Mouse (Mus musculus) hindbrain, postnatal 0 days (tissue): ENCODE results near the gene Lce3d. TPM values are rescaled to one million over a fixed set of nuclear protein-coding genes. Genes with fewer than 3 reads are reported as not detected.

Experiments used
- ATAC-seq: fragments of 200-750 bp; cut with Nextera tagmentation; 2 replicates; pipeline ENCODE4 v1.8.0; 2017; ENCODE audit warnings: mild to moderate bottlenecking, moderate TSS enrichment, moderate library complexity
- DNase-seq: peaks from one replicate; pipeline ENCODE4 v3.0.0-alpha.2; 2015; ENCODE audit warnings: low spot score
- H3K27ac ChIP-seq: fragments of 300-500 bp; sonication (generic); 2 replicates; pipeline ENCODE4 v1.5.1; 2014; ENCODE audit warnings: mild to moderate bottlenecking
- H3K27me3 ChIP-seq: fragments of 300-500 bp; sonication (generic); 2 replicates; pipeline ENCODE4 v1.6.1; 2014; ENCODE audit warnings: low read length, mixed read lengths; ENCODE audit not compliant: insufficient read depth
- H3K36me3 ChIP-seq: fragments of 300-500 bp; sonication (generic); 2 replicates; pipeline ENCODE4 v1.6.1; 2014; ENCODE audit warnings: low read length, mixed read lengths; ENCODE audit not compliant: insufficient read depth
- H3K4me1 ChIP-seq: fragments of 300-500 bp; sonication (generic); 2 replicates; pipeline ENCODE4 v1.6.1; 2014; ENCODE audit warnings: antibody characterized with exemption, low read length, mixed read lengths; ENCODE audit not compliant: insufficient read depth
- H3K4me2 ChIP-seq: fragments of 300-500 bp; sonication (generic); 2 replicates; pipeline ENCODE4 v1.6.1; 2014; ENCODE audit warnings: low read depth, mild to moderate bottlenecking, low read length, moderate library complexity, mixed read lengths
- H3K4me3 ChIP-seq: fragments of 300-500 bp; sonication (generic); 2 replicates; pipeline ENCODE4 v1.5.1; 2014; ENCODE audit warnings: low read length
- H3K9ac ChIP-seq: fragments of 300-500 bp; sonication (generic); replicated peaks from 2 replicates; pipeline ENCODE4 v1.6.1; 2014; ENCODE audit warnings: mild to moderate bottlenecking, low read length, moderate library complexity, mixed read lengths
- H3K9me3 ChIP-seq: fragments of 300-500 bp; sonication (generic); 2 replicates; pipeline ENCODE4 v1.6.1; 2016; ENCODE audit warnings: low read length, mixed read lengths
- CTCF ChIP-seq: IDR thresholded peaks from 2 replicates; pipeline ENCODE4 v1.5.1; 2016; ENCODE audit warnings: antibody characterized with exemption, control low read depth, low read depth
- WGBS: fragments of 180-500 bp; shearing (Covaris S2); extraction: QIAGEN DNeasy Blood & Tissue Kit; methylation state at CpG from one replicate; pipeline ENCODE4 v1.1.7; 2014; 5-methylcytosine and 5-hydroxymethylcytosine counted together
- polyA plus RNA-seq: library from polyadenylated mRNA; unstranded; fragments of >200 nt; fragmentation: Nextera tagmentation; extraction: Ambion mirVana; gene quantifications from 2 replicates; pipeline ENCODE4 v1.2.1, GENCODE M21; 2015
- total RNA-seq: library from RNA; depleted of rRNA; stranded (reverse); fragments of >200 nt; gene quantifications from 2 replicates; pipeline ENCODE4 v1.2.3, GENCODE M21; 2014; rRNA removed

The Lce3d gene
- total and polyA plus RNA-seq, 2 experiments from 2014 or later: not detected

DNA sequence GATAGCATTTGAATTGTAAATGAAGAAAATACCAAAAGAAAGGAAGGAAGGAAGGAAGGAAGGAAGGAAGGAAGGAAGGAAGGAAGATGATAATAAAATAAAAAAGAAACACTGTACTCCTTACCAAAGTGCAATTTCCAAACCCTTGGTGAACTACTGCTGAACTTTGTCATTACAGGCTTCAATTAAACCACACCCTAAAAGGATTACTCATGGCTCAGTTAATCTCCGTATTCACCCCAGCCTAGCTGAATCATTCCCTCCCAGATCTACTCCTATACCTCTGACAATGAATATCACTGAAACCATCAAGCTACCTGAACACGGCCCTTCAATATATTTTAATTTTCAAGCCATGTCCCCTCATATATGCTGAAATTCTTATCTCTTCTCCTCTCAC, 21.3 kb downstream of the Lce3d start:
- DNase-seq (no peak), ATAC-seq (no peak)
- no peak for TF ChIP-seq CTCF
- Histone ChIP-seq H3K27ac (no peak overlapping the region), H3K9ac (no peak overlapping the region), H3K36me3 (no peaks in the 10 kb centered on the region), H3K4me1 (no peaks in the 10 kb centered on the region), H3K4me2 (no peak overlapping the region), H3K27me3 (no peaks in the 10 kb centered on the region), H3K4me3 (no peak overlapping the region), H3K9me3 (no peaks in the 10 kb centered on the region)
- WGBS: 75% methylated on average over 2 of the region's 2 CpGs

DNA sequence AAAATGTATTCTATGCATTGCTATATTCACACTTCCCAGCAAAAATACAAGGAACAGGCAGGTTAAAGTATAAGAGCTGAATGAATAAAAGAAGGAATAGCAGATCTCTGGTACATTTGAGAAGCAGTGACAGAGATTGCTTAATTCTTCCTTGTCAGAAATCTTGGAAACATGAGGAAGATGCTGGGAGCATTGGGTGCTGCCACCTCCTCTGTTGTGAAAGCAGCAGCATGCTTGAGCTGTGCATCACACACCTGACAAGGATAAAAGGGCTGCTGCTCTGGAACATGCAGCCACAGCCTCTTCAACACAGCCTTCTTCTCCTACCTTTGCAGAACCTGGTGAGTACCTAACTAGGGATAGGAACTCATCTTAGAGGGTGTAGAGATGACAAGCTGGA, 34.7 kb downstream of the Lce3d start, which contains the start of gene Lce3f:
Lce3f (plus strand) TSS at position 301 of the 400 bp plus-strand sequence.
- H3K27ac ChIP-seq: no peak within 1 kb of the TSS
- DNase-seq: no peak
- H3K4me3 ChIP-seq: no peak within 1 kb of the TSS

DNA sequence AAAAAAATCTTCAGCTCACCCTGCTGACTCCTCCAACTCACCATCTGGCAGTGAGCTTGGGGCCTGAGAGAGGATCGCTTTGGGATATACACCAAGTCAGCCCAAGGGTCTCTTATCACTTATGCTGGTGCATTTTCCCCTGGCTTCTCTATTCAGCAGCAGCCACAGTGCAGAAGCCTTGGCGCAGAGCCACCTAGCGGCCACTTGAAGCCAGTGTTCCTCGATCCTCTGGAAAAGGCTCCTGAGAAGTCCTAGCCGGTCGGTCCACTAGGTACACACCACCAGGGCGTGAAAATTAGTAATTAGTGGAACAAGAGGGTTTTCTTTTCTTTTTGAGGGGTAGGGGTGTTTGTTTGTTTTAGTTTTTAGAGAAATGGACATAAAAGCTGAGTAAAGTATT, 41.5 kb downstream of the Lce3d start:
- 3% methylated on average over 7 of the region's 7 CpGs for WGBS
- no peak overlapping the region for H3K27ac ChIP-seq

More for the DNA sequence above, 34.7 kb downstream of the Lce3d start, which contains the start of gene Lce3f:
- ATAC-seq: no peak
- no peak within 1 kb of the TSS for H3K4me2 ChIP-seq
- no peak within 1 kb of the TSS for H3K9ac ChIP-seq
- H3K27me3 ChIP-seq: no peaks in the 10 kb centered on the region
- TF ChIP-seq CTCF: no peak
- H3K36me3 ChIP-seq: no peaks in the 10 kb centered on the region
- no peaks in the 10 kb centered on the region for H3K9me3 ChIP-seq
- no peaks in the 10 kb centered on the region for H3K4me1 ChIP-seq

DNA sequence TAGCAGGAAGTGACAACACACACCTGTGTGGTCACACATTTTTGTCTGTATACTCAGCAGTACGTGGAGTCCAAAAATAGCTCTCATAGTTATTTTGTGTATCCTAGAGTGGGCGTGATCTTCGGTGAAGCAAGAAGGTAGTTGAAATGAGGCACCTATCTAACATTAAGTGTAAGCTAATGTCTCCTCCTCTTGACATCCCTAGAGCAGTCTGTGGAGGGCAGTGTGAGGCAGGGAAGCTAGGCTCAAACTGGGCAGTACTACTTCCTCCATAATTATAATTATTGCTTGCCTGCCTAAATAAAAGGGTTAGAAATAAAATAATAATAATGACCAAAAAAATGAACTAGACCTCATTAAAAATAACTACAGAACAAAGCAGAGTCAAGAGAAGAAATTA, 43.4 kb downstream of the Lce3d start:
- H3K36me3 ChIP-seq: no peaks in the 10 kb centered on the region
- H3K9ac ChIP-seq: no peak overlapping the region
- no peaks in the 10 kb centered on the region for H3K27me3 ChIP-seq
- H3K4me1 ChIP-seq: no peaks in the 10 kb centered on the region
- no peak for TF ChIP-seq CTCF
- no peak for DNase-seq
- WGBS: 87% methylated on average over 3 of the region's 3 CpGs
- H3K27ac ChIP-seq: no peak overlapping the region
- ATAC-seq: no peak
- H3K4me3 ChIP-seq: no peak overlapping the region
- H3K4me2 ChIP-seq: no peak overlapping the region
- no peaks in the 10 kb centered on the region for H3K9me3 ChIP-seq

More for the DNA sequence above, 41.5 kb downstream of the Lce3d start:
- Histone ChIP-seq H3K27me3 (no peaks in the 10 kb centered on the region), H3K4me3 (no peak overlapping the region), H3K9me3 (no peaks in the 10 kb centered on the region), H3K4me2 (no peak overlapping the region), H3K4me1 (no peaks in the 10 kb centered on the region), H3K36me3 (no peaks in the 10 kb centered on the region), H3K9ac (no peak overlapping the region)
- ATAC-seq: peak; percentile 92
- TF ChIP-seq CTCF: peak; percentile 93
- DNase-seq: peak; percentile 92

DNA sequence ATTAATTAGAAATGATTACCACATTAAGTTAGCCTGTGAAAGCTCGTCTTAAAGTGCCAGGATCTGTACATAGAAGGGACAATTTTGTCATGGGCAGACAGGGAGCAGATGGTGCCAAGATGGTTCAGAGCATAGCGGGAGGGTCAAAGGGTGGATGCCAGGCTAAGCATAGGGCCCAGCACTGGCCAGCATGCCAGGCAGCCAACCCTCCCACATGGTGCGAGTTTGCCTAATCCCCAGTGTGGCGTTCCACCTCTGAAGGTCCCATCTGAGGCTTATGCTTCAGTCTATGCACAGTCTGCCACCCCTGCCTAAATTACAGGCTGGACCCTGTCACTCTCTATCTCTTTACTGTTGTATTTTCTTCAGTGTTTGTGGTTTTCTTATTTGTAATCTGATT, 45.7 kb downstream of the Lce3d start:
- Histone ChIP-seq H3K9ac (no peak overlapping the region), H3K36me3 (no peaks in the 10 kb centered on the region), H3K4me3 (no peak overlapping the region), H3K27ac (no peak overlapping the region), H3K9me3 (no peaks in the 10 kb centered on the region), H3K4me1 (no peaks in the 10 kb centered on the region), H3K4me2 (no peak overlapping the region), H3K27me3 (no peaks in the 10 kb centered on the region)
- WGBS: 59% methylated on average over 4 of the region's 4 CpGs
- DNase-seq (no peak), ATAC-seq (0 out of 2 replicates have a peak, but pooled peaks have one; percentile 35)
- no peak for TF ChIP-seq CTCF

Other genes with a start within 250 kb of the Lce3d start
- gene Lce1e, start 248.3 kb upstream of the Lce3d start, total RNA-seq: not detected in 2 replicates
- gene Lce1e, start 248.3 kb upstream of the Lce3d start, polyA plus RNA-seq: not detected in 2 replicates
- gene Lce1f, start 237.0 kb upstream of the Lce3d start, total RNA-seq: not detected in 2 replicates
- not detected in 2 replicates for gene Lce1f, start 237.0 kb upstream of the Lce3d start, polyA plus RNA-seq
- not detected in 2 replicates for gene Gm38119, start 218.3 kb upstream of the Lce3d start, total RNA-seq
- gene Gm38119, start 218.3 kb upstream of the Lce3d start, polyA plus RNA-seq: not detected in 2 replicates
- gene Lce1g, start 205.1 kb upstream of the Lce3d start, total RNA-seq: not detected in 2 replicates
- gene Lce1g, start 205.1 kb upstream of the Lce3d start, polyA plus RNA-seq: 0.20 TPM in 1 of 2 replicates, not detected in the other
- gene Lce1h, start 192.3 kb upstream of the Lce3d start, total RNA-seq: not detected in 2 replicates
- not detected in 2 replicates for gene Lce1h, start 192.3 kb upstream of the Lce3d start, polyA plus RNA-seq
- not detected in 2 replicates for gene Lce1i, start 178.5 kb upstream of the Lce3d start, total RNA-seq
- gene Lce1i, start 178.5 kb upstream of the Lce3d start, polyA plus RNA-seq: not detected in 2 replicates
- not detected in 2 replicates for gene Lce1j, start 166.9 kb upstream of the Lce3d start, total RNA-seq
- gene Lce1j, start 166.9 kb upstream of the Lce3d start, polyA plus RNA-seq: not detected in 2 replicates
- not detected in 2 replicates for gene Lce1k, start 149.5 kb upstream of the Lce3d start, total RNA-seq
- gene Lce1k, start 149.5 kb upstream of the Lce3d start, polyA plus RNA-seq: not detected in 2 replicates
- not detected in 2 replicates for gene Kprp, start 130.1 kb upstream of the Lce3d start, total RNA-seq
- not detected in 2 replicates for gene Kprp, start 130.1 kb upstream of the Lce3d start, polyA plus RNA-seq
- not detected in 2 replicates for gene Lce1l, start 106.1 kb upstream of the Lce3d start, total RNA-seq
- gene Lce1l, start 106.1 kb upstream of the Lce3d start, polyA plus RNA-seq: not detected in 2 replicates
- not detected in 2 replicates for gene 2310050C09Rik, start 87.2 kb upstream of the Lce3d start, total RNA-seq
- gene 2310050C09Rik, start 87.2 kb upstream of the Lce3d start, polyA plus RNA-seq: not detected in 2 replicates
- gene Lce3a, start 31.2 kb upstream of the Lce3d start, total RNA-seq: not detected in 2 replicates
- not detected in 2 replicates for gene Lce3a, start 31.2 kb upstream of the Lce3d start, polyA plus RNA-seq
- not detected in 2 replicates for gene Lce3b, start 24.4 kb upstream of the Lce3d start, total RNA-seq
- not detected in 2 replicates for gene Lce3b, start 24.4 kb upstream of the Lce3d start, polyA plus RNA-seq
- gene Lce3c, start 12.9 kb upstream of the Lce3d start, total RNA-seq: not detected in 2 replicates
- 0.46 and 1.3 TPM in 2 replicates for gene Lce3c, start 12.9 kb upstream of the Lce3d start, polyA plus RNA-seq
- gene Lce3e, start 9.7 kb downstream of the Lce3d start, total RNA-seq: not detected in 2 replicates
- gene Lce3e, start 9.7 kb downstream of the Lce3d start, polyA plus RNA-seq: not detected in 2 replicates
- not detected in 2 replicates for gene Lce3f, start 34.8 kb downstream of the Lce3d start, total RNA-seq
- not detected in 2 replicates for gene Lce3f, start 34.8 kb downstream of the Lce3d start, polyA plus RNA-seq
- gene Crct1, start 58.3 kb downstream of the Lce3d start, total RNA-seq: 4.2 TPM in 1 of 2 replicates, not detected in the other
- 1.4 and 2.3 TPM in 2 replicates for gene Crct1, start 58.3 kb downstream of the Lce3d start, polyA plus RNA-seq
- not detected in 2 replicates for gene Lce1m, start 61.7 kb downstream of the Lce3d start, total RNA-seq
- not detected in 2 replicates for gene Lce1m, start 61.7 kb downstream of the Lce3d start, polyA plus RNA-seq
- not detected in 2 replicates for gene Gm4858, start 111.4 kb downstream of the Lce3d start, total RNA-seq
- gene Gm4858, start 111.4 kb downstream of the Lce3d start, polyA plus RNA-seq: not detected in 2 replicates
- gene Crnn, start 187.4 kb downstream of the Lce3d start, total RNA-seq: not detected in 2 replicates
- gene Crnn, start 187.4 kb downstream of the Lce3d start, polyA plus RNA-seq: not detected in 2 replicates
- gene Flg2, start 239.9 kb downstream of the Lce3d start, total RNA-seq: 0.05 TPM in 1 of 2 replicates, not detected in the other
- not detected in 2 replicates for gene Flg2, start 239.9 kb downstream of the Lce3d start, polyA plus RNA-seq